Mouse (Mus musculus): ENCODE data around the gene Per3.
"Not testable (repeated sequence)": the region's sequence is repeated elsewhere in the genome, so short reads cannot be mapped to it uniquely, and the experiment has no call there.

Per3 gene

DNA sequence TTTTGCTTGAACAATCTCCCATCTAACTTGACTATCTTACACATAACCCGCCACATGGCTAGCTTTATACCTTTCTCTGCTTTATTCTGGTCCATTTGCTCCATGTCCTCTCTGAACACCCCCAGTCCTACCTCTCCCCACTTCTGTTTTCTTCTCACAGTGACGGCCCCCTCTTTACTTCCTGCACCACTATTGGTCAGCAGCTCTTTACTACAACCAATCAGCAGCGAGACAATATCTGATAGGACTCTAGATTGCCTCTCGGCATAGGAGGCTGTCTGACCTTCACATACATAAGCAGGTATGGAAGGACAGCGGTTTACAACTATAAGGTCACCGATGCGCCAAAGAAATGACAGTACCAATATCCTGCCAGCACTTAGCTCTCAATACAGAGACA, 7.9 kb downstream of the Per3 start:
- ATAC-seq (ENCODE audit: insufficient number of reproducible peaks, low FRiP score, low TSS enrichment), result no peak

DNA sequence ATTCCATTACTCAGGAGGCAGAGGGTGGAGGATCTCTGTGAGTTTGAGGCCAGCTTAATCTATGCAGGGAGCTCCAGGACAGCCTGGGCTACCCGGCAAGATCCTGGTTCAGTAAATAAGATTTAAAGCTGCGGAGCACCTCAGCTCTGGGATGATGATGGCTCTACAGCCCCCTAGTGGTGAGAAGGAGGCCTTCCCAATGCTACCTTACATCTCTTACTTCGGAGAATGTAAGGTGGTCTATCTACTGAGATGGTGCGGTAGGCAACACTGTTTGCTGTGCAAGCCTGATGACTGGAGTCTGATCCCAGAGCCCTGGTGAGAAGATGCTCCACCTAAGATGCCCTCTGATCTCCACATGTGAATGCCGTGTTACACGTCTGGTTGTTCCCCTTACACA, 17.5 kb downstream of the Per3 start:
- no peak; the same call in 1 of the 2 replicates for ATAC-seq (ENCODE audit: insufficient number of reproducible peaks, low FRiP score, low TSS enrichment)

DNA sequence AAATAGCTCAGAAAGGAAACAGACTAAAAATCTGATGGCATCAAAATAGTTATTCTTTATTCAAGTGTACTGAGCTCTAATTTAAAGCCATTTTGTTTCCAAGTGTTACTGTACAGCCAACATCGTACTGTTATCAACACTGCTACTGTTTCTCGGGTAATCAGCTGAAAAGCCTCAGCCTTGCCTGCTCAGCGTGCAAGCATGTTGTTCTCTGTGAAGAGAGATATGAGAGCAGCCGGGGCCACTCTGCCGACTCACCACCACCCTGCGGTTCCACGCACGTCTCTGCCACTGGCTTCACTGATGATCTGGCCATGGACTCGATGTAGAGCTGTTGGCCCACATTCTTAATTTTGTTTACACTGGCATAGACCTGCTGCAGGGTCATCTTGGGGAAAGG, 20.3 kb downstream of the Per3 start:
- ATAC-seq (ENCODE audit: insufficient number of reproducible peaks, low FRiP score, low TSS enrichment), result no peak

DNA sequence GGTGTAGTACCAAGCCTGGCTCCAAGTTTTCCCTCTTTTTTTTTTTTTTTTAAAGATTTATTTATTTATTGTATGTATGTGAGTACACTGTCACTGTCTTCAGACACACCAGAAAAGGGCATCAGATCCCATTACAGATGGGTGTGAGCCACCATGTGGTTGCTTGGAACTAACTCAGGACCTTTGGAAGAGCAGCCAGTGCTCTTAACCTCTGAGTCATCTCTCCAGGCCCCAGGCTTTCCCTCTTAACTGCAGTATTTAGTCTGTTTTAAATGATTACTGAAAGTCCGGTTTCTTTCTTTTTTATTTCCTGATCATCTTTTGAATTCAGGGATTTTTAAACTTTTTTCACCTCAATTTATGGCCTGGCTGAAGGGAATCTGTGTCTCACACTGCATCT, 27.1 kb downstream of the Per3 start:
- not testable (repeated sequence) for ATAC-seq (ENCODE audit: insufficient number of reproducible peaks, low FRiP score, low TSS enrichment)

DNA sequence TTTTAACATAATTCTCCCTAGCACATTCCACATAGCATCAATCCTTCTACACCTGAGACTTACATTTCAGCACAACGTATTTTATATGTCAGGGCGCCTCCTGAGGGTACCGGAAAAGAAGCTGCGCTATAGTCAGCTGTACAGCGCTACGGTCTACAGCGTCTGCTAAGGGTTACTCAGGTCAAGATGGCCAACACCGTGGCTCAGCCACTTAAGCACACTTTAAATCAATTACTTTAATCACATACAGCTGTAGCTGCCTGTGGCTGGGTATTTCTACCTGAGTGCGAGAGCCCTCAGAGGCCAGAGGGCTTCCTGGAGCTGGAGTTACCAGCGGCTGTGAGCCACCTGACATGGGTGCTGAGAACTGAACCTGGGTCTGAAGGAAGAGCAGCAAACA, 28.5 kb downstream of the Per3 start:
- no peak for ATAC-seq (ENCODE audit: insufficient number of reproducible peaks, low FRiP score, low TSS enrichment)

DNA sequence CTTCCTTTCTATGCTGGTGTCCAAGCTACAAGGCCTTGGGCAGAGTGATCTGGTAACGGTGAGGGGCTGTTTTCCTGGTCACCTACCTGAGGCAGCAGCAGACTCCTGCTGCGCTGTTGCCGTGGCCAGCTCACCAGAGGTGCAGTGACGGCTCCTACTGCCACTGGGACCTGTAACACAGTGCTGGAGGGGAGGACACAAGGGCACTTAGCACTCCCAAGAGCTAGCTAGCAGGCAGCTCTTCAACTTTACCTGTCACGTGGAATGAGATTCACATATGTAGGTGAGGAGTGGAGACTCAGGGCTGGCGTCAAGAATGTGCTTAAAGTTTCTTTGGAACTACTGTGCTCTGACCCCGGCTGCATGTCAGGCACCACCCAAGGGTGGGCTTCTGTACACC, 34.1 kb downstream of the Per3 start:
- no peak for ATAC-seq (ENCODE audit: insufficient number of reproducible peaks, low FRiP score, low TSS enrichment)

DNA sequence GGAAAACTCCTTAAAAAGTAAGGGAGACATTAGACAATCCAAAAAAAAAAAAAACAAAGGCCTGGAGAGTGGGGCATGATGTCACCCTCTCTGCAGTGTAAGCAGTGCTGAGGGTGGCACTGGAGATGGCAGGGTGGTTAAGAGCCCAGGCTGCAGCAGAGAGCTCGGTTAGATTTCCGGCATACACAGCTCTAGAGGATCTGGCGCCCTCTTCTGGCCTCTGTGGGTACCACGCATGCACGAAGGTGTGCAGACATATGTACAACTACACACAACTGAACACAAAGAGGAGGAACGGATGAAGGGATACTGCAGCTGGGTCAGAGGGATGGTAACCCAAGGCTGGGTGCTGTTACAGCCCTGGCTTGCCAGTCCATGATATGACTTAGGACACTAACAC, 37.5 kb downstream of the Per3 start:
- ATAC-seq (ENCODE audit: insufficient number of reproducible peaks, low FRiP score, low TSS enrichment), result no peak

DNA sequence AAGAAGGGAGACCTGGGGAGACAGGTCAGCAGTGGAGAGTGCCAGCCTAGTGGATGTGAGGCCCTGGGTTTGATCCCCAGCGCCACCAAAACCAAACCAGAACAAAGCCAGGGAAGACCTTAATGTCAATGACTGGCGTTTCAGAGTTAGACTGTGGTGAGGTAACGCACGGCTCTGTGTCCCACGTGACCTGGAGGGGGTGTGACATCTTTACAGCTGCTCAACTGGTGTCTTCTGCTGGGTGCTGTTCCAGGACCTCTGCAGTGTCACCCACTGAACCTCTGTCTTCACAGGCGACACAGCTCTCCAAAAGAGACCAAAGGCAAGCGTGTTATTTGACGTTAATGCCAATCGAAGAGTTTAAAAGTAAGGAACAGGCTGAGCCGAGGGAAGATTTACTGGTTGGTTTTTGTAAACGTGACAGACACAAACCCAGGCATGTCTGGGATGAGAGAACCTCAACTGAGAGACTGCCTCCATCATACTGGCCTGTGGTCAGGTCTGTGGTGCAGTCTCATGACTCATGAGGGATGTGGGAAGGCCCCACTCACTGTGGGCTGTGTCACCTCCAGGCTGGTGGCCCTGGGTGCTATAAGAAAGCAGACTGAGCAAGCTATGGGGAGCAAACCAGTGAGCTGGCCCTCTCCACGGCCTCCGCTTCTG, 38.7 kb downstream of the Per3 start:
- no peak for ATAC-seq (ENCODE audit: insufficient number of reproducible peaks, low FRiP score, low TSS enrichment)

DNA sequence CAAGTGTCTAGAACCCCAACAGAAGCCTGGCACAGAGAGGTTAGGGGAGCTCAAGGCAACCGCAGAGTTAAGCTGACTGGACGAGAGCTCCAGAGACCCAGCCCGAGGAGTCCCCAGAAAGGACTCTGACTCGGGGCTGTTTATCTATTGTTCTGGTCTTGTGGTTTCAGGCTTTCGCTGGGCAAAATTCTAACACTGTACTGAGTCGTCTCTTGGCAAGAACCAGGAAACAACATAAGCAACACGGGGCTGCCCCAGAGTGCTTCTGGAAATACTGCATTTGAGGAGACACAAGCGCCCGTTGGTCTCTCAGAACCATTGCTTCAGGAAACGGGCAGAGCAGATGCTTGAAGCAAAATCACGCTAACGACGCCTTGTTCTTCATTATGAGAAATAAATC, 43.1 kb downstream of the Per3 start:
- ATAC-seq (ENCODE audit: insufficient number of reproducible peaks, low FRiP score, low TSS enrichment), result no peak

DNA sequence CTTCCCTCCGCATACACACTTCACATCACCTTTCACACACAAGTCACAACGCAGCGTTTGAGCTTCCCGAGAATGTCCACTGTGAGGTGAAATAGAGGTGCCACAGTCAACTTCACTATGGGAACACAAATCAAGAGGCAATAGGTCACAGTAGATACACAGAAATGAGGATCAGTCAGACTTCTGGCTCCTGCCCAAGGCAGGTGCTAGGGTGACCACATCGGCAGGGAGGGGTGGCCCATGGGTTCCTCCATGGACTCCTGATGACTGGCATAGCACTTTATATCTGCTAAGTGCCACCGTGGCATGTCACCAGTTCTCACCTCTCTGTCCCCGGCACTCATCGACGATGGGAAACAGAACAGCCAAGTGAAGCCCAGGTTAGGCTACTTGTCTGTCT, 45.8 kb downstream of the Per3 start:
- ATAC-seq (ENCODE audit: insufficient number of reproducible peaks, low FRiP score, low TSS enrichment), result no peak

DNA sequence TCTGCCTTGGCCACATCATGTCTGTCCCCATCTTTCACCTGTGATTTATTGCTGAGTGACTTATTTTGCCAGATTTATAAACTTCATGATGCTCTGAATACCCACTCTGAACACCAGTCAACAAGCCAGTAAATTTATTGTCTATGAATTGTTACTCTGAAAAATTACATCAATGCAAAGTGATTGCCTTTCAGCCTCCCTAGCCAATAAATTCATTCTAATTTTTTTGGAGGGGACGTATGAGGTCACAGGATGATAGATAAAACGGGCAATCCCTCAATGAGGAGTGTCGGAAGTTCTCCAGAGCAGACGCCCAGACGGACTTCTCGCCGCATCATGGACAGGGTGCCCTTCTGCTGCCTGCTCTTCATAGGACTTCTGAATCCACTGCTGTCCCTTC, 47.7 kb downstream of the Per3 start, which contains the start of gene Uts2:
TSS of gene Uts2 (plus strand) at position 301 of the 400 bp plus-strand sequence.
- ATAC-seq (ENCODE audit: insufficient number of reproducible peaks, low FRiP score, low TSS enrichment), result no peak

DNA sequence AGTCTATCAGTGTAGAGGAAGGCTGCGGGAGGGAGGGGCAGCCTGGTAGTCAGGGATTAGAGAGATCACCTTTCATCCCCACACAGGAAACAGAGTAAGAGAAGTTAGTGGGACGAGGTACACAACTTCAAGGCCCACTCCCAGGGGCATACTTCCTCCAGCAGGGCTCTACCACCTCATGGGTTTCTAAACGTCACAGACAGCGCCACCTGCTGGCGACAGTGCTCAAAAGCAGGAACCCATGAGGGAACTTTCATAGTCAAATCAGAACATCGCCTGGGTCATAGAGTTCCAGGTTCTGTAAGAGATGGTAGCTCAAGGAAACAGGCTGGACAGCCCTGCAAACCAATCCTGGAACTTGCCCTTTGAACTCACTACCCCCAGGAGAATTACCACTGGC, 54.3 kb downstream of the Per3 start:
- no peak for ATAC-seq (ENCODE audit: insufficient number of reproducible peaks, low FRiP score, low TSS enrichment)

DNA sequence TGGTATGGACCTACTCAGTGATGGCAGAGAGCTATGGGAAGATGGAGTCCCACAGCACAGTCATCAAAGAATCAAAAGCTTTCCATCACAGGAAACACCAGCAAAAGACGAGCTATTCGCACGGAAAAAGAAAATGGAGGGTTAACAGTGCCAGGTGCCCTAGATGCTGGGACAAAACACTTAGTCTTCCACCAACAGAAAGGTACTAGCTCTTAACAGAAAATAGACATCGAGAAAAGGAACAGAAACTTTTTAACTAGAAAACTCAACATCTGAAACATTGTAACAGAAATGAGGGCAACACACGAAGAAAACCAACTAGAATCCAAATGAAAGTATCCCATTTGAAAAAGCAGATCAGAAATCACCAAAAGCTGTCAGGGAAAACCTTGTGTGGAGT, 64.3 kb downstream of the Per3 start:
- no peak for ATAC-seq (ENCODE audit: insufficient number of reproducible peaks, low FRiP score, low TSS enrichment)

DNA sequence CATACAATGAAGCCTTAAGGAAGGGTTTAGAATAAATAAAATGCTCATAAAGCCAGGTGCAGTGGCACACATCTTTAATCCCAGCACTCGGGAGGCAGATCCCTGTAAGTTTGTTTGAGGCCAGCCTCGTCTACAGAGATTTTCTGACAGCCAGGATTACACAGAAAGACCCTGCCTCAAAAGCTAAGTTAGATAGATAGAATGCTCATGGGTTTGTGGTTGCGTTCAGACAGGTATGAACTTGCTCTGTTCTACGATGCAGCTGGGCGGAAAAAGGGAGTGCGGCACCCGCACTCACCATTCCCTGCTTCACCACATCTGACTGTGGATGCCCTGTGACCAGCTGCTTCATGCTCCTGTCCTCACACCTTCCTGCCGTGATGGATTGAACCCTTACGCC, 65.0 kb downstream of the Per3 start:
- ATAC-seq (ENCODE audit: insufficient number of reproducible peaks, low FRiP score, low TSS enrichment), result no peak

DNA sequence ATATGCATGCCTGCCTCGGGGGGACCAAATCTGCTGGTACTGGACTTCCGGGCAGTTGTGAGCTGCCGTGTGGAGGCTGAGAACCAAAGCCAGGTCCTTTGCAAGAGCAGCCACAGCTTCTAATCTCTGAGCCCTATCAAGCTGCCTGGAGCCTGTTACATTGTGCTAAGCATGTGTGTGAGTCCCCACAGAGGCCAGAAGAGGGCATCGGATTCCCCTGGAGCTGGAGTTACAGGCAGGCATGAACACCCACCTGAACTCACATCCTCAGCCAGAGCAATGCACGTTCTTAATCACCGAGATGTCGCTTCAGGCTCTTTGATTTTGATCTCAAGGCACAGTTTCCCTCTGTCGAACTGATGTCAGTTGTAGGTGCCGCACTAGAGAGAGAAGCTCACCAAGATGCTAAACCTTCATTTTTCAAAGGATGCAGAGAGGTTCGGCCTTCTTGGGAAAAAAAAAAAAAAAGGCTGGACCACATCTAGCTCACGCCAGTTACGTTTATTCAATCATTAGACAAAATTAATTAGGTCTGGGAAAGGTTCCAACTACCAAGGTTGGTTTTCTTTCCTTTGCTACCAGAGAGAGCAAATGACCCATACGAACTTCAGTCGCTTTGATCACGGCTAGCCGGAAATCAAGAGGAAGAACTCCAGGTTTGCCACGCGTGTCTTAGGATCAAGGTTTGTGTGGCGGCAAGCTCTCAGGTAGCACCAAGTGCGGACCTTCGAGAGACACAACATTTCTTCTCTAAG, 66.1 kb downstream of the Per3 start:
- ATAC-seq (ENCODE audit: insufficient number of reproducible peaks, low FRiP score, low TSS enrichment), result no peak

DNA sequence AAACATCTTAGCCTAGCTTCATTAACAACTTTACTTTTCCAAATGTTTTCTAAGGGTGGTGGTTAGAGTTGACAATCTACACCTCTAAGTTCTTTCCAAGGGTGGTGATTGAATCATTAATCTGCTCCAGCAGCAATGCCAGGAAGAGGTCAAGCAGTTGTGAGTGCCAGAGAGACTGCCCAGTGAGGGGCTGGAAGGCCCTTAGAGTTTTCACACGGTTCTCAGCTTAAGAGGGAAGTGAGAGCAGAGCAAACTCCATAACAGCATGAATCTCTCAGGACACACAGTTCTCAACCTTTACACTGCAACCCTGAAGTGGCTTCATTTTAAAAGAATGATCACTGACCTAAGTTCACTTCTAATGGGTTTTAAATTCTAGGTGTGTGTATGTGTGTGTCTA, 69.3 kb downstream of the Per3 start:
- no peak for ATAC-seq (ENCODE audit: insufficient number of reproducible peaks, low FRiP score, low TSS enrichment)

DNA sequence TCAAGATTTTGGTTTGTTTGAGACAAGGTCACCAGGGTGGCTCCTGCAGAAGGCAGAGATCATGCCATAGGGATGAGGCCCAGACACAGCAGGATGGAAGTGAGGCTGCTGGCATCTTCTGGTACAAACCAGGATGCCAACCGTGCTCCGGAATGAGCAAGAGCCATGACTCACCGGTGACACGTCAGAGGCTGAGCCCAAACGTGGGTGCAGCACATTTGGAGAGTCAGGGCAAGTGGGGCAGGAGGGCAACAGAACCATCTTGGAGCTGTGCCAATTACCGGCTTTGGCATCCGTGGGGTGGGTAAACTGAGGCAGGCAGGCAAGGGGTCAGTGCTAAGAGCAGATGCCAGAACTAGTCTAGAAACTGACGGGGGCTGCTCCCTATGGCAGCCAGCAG, 71.2 kb downstream of the Per3 start:
- ATAC-seq (ENCODE audit: insufficient number of reproducible peaks, low FRiP score, low TSS enrichment), result no peak

DNA sequence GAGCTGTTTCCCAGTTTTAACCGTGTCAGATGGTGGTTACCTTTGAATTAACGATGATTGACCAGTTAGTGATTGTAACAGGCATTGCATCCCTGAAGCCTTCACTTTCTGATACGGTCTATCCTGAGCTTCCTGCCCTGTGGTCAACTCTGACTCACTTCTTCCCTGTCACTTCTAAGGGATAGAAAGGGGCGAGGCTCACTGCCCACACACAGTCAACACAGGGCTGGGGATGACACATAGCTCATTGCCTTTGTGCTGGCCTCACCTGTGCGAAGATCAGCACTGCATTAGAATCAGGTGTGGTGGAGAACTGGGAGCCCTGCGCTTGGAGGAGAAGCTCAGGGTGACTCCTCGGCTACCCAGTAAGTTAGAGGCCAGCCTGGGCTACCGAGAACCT, 75.5 kb downstream of the Per3 start:
- ATAC-seq (ENCODE audit: insufficient number of reproducible peaks, low FRiP score, low TSS enrichment), result no peak

DNA sequence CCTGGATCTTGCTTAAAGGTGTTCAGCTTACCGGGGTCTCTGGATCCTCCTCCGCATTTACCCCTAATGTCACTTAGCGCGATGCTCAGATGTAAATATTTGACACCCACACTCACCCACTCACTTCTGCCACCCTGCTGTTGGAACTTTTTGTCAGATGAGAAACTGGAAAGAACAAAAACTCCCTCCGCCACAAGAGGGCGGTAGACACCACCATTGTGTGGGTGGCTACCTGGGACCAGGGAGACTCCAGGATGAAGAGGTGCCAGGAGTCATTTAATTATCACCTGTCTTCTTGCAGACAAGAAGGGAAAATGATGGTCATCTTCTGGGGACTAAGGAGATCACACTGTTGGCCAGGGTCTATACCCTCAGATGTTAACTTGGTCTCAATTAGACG, 77.9 kb downstream of the Per3 start:
- no peak for ATAC-seq (ENCODE audit: insufficient number of reproducible peaks, low FRiP score, low TSS enrichment)

DNA sequence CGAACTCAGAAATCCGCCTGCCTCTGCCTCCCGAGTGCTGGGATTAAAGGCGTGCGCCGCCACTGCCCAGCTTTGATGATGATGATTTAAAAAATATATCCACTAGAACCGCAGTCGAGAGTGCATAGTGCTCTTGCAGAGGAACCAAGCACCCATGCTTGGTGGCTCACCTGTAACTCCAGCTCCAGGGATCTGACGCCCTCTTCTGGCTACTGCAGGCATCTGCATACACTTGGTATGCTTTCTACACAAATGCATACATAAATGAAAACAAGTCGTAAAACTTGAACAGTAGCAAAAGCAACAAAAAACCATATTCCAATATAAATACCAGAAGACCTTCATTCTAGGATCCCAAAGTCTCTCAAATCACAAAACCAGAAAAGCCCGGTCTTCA, 78.9 kb downstream of the Per3 start:
- no peak for ATAC-seq (ENCODE audit: insufficient number of reproducible peaks, low FRiP score, low TSS enrichment)

DNA sequence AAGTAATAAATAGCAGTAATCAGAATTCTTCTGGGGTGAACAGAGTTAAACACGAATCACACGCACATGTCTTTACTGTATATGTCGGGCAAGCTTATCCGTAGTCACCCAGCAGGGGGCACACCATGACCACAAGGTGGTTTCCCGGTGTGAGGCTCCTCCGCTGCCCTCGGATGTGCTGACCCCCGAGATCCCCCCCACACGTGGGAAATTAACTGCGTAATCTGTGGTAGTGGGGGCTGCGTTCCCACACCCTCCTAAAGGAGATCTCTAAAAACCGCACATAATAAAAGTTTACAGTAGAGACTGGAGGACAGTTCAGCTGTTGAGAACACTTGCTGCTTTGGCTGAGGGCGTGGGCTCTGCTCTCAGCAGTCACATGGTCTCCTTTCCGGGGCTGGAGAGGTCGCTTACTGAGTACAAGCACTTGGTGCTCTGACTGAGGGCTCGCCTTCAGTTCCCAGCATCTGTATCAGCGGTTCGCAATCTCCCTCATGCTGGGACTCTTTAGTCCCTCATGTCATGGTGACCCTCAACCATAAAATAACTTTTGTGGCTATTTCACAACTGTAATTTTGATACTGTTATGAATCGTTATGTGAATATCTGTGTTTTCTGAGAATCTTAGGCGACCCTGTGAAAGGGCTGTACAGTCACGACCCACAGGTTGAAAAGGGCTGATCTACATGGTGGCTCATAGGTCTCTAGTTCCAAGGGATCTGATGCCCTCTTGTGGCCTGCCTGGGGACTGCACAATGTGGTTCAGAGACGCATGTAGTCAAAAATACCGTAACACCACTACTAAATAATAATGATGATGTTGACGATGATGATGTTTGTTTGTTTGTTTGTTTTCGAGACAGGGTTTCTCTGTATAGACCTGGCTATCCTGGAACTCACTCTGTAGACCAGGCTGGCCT, 79.6 kb downstream of the Per3 start:
- ATAC-seq (ENCODE audit: insufficient number of reproducible peaks, low FRiP score, low TSS enrichment), result no peak

Data from cerebellum, adult (tissue).